Mouse (Mus musculus): ENCODE data around the gene Bmpr1a. TPM values are rescaled to one million over a fixed set of nuclear protein-coding genes. Genes with fewer than 3 reads are reported as not detected.
A peak's percentile ranks its signal among the peaks of the same experiment; 100 is the strongest.
"Not testable (repeated sequence)": the region's sequence is repeated elsewhere in the genome, so short reads cannot be mapped to it uniquely, and the experiment has no call there.

Bmpr1a gene
- polyA plus RNA-seq, 2 experiments = 2.8 to 3.2 TPM

GRCm38 (mm10) chr14:34365147-34365507, 138.0 kb downstream of the Bmpr1a start:
- Histone ChIP-seq H3K4me2 (ENCODE audit: low read depth) (no peak overlapping the region), H3K4me3 (ENCODE audit: insufficient read depth in 1 of 2, low read depth in 2 of 2, low read length in 2 of 2) (no peak overlapping the region), H3K9ac (replicated peaks) (no peak overlapping the region), H3K27me3 (ENCODE audit: control insufficient read depth, insufficient read depth, low read length) (no peaks in the 10 kb centered on the region), H3K4me1 (replicated peaks; ENCODE audit: control insufficient read depth in 2 of 2, insufficient read depth in 2 of 2, low read length in 1 of 2) (0 out of 4 replicates have a peak, but pooled peaks cover 0 to 3% of the 10 kb centered on the region in 2 experiments), H3K36me3 (replicated peaks; ENCODE audit: control insufficient read depth, insufficient read depth, low read depth) (no peaks in the 10 kb centered on the region), H3K27ac (no peak overlapping the region), H3K9me3 (ENCODE audit: control insufficient read depth, low read length) (no peaks in the 10 kb centered on the region)
- no peak for ATAC-seq (ENCODE audit: insufficient read depth)
- TF ChIP-seq EP300 (IDR thresholded peaks at IDR 0.05; ENCODE audit: low read depth) = no peak
- TF ChIP-seq CTCF (IDR thresholded peaks at IDR 0.05; ENCODE audit: low read depth) = no peak
- no peak for DNase-seq (ENCODE audit: low read depth in 3 of 3, low spot score in 3 of 3)
- WGBS (ENCODE audit: insufficient replicate concordance) = 71% methylated on average over 2 of the region's 2 CpGs

DNA sequence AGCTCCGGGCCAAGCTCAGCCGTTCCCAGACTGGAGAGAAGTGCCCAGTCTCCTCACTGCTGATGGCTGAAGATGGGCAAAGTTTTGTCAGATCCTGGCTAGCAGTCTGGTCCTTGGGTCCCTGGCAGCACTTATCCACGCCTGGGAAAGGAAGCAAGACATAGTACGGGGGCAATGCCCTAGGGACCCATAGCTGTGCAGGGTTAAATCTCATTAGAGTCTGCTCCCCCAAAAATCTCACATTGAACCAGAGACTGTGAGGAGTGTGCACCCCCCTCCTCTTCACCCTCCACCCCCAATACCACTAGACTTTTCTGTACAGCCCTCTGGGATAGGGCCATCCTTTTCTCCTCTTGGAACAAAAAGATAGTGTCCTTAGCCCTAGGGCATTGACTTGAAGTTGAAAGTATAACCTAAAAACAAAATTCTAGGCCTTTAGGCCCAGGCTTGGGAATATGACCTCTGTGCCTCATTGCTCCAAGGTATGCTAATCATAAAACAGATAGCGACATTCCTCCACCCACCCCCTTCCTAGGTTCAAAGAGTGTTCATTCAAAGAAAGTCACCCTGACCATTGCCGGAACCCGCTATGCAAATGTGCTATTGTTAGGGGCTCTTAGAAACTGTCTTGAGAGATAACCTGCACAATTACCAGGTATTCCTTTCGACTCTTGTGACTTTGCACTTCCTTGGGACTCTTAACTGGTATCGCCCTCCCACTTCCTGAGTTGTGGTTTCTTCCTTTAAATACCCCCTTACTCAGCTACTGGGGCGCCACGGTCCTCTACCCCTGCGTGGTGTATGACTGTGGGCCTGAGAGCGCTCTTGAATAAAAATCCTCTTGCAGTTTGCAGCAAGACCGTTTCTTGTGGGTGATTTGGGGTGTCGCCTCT, 138.6 kb downstream of the Bmpr1a start:
- H3K27ac ChIP-seq; H3K4me1 ChIP-seq (replicated peaks; ENCODE audit: control insufficient read depth in 2 of 2, insufficient read depth in 2 of 2, low read length in 1 of 2); H3K4me3 ChIP-seq (ENCODE audit: insufficient read depth in 1 of 2, low read depth in 2 of 2, low read length in 2 of 2); H3K9ac ChIP-seq (replicated peaks); DNase-seq (ENCODE audit: low read depth in 3 of 3, low spot score in 3 of 3); H3K4me2 ChIP-seq (ENCODE audit: low read depth); ATAC-seq (ENCODE audit: insufficient read depth); H3K36me3 ChIP-seq (replicated peaks; ENCODE audit: control insufficient read depth, insufficient read depth, low read depth); H3K27me3 ChIP-seq (ENCODE audit: control insufficient read depth, insufficient read depth, low read length); H3K9me3 ChIP-seq (ENCODE audit: control insufficient read depth, low read length): not testable (repeated sequence)
- 70% methylated on average over 15 of the region's 15 CpGs for WGBS (ENCODE audit: insufficient replicate concordance)

DNA sequence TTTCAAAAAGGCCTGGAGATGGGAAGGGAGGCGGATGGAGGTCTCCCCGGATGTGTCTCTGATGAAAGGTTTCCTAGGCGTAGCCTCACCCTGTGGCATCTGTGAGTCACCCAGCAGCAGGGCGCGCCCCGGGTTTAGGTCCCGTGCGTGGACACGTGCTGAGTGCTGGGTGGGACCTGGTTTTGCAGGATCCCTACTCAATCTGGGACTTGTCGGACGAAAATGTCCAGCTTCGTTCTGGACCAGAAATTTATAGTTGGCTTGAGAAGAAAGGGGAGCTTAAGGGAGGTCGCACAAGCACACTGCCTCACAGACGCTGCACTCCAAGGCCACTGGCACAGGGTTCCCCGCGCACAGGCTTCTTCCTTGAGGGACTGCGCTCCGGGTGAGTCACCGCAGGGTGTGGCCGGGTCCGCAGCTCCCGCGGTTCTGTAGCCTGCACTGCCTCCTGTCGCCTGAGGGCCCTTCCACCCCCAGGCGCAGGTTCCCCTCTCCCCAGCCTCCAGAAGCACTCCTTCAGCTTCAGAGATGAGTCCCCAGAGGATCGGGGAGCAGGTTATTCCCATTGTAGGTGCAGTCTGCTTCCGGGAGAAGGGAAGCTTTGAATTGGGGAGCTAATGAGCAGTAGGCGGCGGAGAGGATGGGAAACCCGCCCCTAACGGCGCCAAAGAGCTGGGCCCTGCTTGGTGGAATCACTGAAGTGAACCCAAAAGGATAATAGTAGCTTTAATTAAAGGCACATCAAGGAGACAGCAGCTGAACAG, 139.5 kb downstream of the Bmpr1a start:
- Histone ChIP-seq H3K4me1 (replicated peaks; ENCODE audit: control insufficient read depth in 2 of 2, insufficient read depth in 2 of 2, low read length in 1 of 2) (peaks cover 0 to 5% of the 10 kb centered on the region in 2 experiments; a peak in 2 of 4 replicates), H3K9me3 (ENCODE audit: control insufficient read depth, low read length) (no peaks in the 10 kb centered on the region), H3K4me2 (ENCODE audit: low read depth) (peak overlapping the region; percentile 63), H3K27ac (no peak overlapping the region), H3K27me3 (ENCODE audit: control insufficient read depth, insufficient read depth, low read length) (no peaks in the 10 kb centered on the region), H3K9ac (replicated peaks) (no peak overlapping the region), H3K36me3 (replicated peaks; ENCODE audit: control insufficient read depth, insufficient read depth, low read depth) (no peaks in the 10 kb centered on the region), H3K4me3 (ENCODE audit: insufficient read depth in 1 of 2, low read depth in 2 of 2, low read length in 2 of 2) (peak overlapping the region; percentile 26 to 28)
- DNase-seq (ENCODE audit: low read depth in 3 of 3, low spot score in 3 of 3) = peak in 1 of 3 experiments; percentile 6
- 7% methylated on average over 32 of the region's 32 CpGs for WGBS (ENCODE audit: insufficient replicate concordance)
- TF ChIP-seq CTCF (IDR thresholded peaks at IDR 0.05; ENCODE audit: low read depth) (peak; percentile 36; the same call in 1 of the 2 replicates), EP300 (IDR thresholded peaks at IDR 0.05; ENCODE audit: low read depth) (no peak)
- ATAC-seq (ENCODE audit: insufficient read depth) = 0 out of 2 replicates have a peak, but pooled peaks have one; percentile 23

GRCm38 (mm10) chr14:34362726-34363445, 140.3 kb downstream of the Bmpr1a start:
- H3K9ac ChIP-seq (replicated peaks) = no peak overlapping the region
- peak overlapping the region; percentile 63 for H3K4me2 ChIP-seq (ENCODE audit: low read depth)
- H3K27me3 ChIP-seq (ENCODE audit: control insufficient read depth, insufficient read depth, low read length) = no peaks in the 10 kb centered on the region
- ATAC-seq (ENCODE audit: insufficient read depth) (0 out of 2 replicates have a peak, but pooled peaks have one; percentile 27), DNase-seq (ENCODE audit: low read depth in 3 of 3, low spot score in 3 of 3) (peak in 1 of 3 experiments; percentile 22)
- 31% methylated on average over 18 of the region's 18 CpGs for WGBS (ENCODE audit: insufficient replicate concordance)
- peak overlapping the region in 1 of 2 experiments; percentile 26; a peak in 1 of 4 replicates for H3K4me3 ChIP-seq (ENCODE audit: insufficient read depth in 1 of 2, low read depth in 2 of 2, low read length in 2 of 2)
- H3K36me3 ChIP-seq (replicated peaks; ENCODE audit: control insufficient read depth, insufficient read depth, low read depth) = no peaks in the 10 kb centered on the region
- no peaks in the 10 kb centered on the region for H3K9me3 ChIP-seq (ENCODE audit: control insufficient read depth, low read length)
- TF ChIP-seq CTCF (IDR thresholded peaks at IDR 0.05; ENCODE audit: low read depth) = peak; percentile 65
- TF ChIP-seq EP300 (IDR thresholded peaks at IDR 0.05; ENCODE audit: low read depth) = no peak
- peaks cover 0 to 11% of the 10 kb centered on the region in 2 experiments; a peak in 2 of 4 replicates for H3K4me1 ChIP-seq (replicated peaks; ENCODE audit: control insufficient read depth in 2 of 2, insufficient read depth in 2 of 2, low read length in 1 of 2)
- no peak overlapping the region for H3K27ac ChIP-seq
